In genomic region chr5:118381294-118381675, GRCm38 (mm10) we compare ENCODE assay signal across 8 mouse cellular contexts.
DNase-seq lines count a peak whose midpoint lies in the region; ATAC-seq and TF ChIP-seq lines count a peak whose summit lies in the region.

No protein-coding gene starts in this region.

- peak overlapping the region; percentile 77 for H3K4me2 ChIP-seq in intestine, postnatal 0 days (replicated peaks; ENCODE audit: low read depth)
- peak overlapping the region; percentile 92 for H3K4me2 ChIP-seq in liver, embryonic 11.5 days

- no peaks in the 10 kb centered on the region for H3K36me3 ChIP-seq in embryonic facial prominence, embryonic 10.5 days (replicated peaks)
- H3K36me3 ChIP-seq in intestine, postnatal 0 days (ENCODE audit: control insufficient read depth, insufficient read depth), result no peaks in the 10 kb centered on the region
- no peaks in the 10 kb centered on the region for H3K36me3 ChIP-seq in liver, embryonic 11.5 days (ENCODE audit: control insufficient read depth, insufficient read depth, low read length)

- 0% methylated on average over 12 of the region's 12 CpGs for WGBS in embryonic facial prominence, embryonic 10.5 days
- 0% methylated on average over 12 of the region's 12 CpGs for WGBS in intestine, postnatal 0 days
- 1% methylated on average over 12 of the region's 12 CpGs for WGBS in liver, embryonic 11.5 days

- intact Hi-C loops in left cerebral cortex, adult 2 months (cut with DNase I), result loop anchor here (2.0 kb wide), 1 partner anchor 42 kb away; no protein-coding TSS in a partner anchor

- no peaks in the 10 kb centered on the region for H3K9me3 ChIP-seq in embryonic facial prominence, embryonic 10.5 days
- H3K9me3 ChIP-seq in intestine, postnatal 0 days (ENCODE audit: control insufficient read depth), result no peaks in the 10 kb centered on the region
- no peaks in the 10 kb centered on the region for H3K9me3 ChIP-seq in liver, embryonic 11.5 days (ENCODE audit: control insufficient read depth, low read length)

- peaks cover 50% of the 10 kb centered on the region for H3K27me3 ChIP-seq in embryonic facial prominence, embryonic 10.5 days (replicated peaks; ENCODE audit: low read depth, poor library complexity, severe bottlenecking)
- H3K27me3 ChIP-seq in intestine, postnatal 0 days (replicated peaks; ENCODE audit: control insufficient read depth, insufficient read depth, low read length), result peaks cover 16% of the 10 kb centered on the region
- H3K27me3 ChIP-seq in liver, embryonic 11.5 days (replicated peaks; ENCODE audit: control insufficient read depth, insufficient read depth, low read length), result peaks cover 3% of the 10 kb centered on the region; the same call in 1 of the 2 replicates

- H3K4me1 ChIP-seq in embryonic facial prominence, embryonic 10.5 days, result peaks cover 49% of the 10 kb centered on the region
- H3K4me1 ChIP-seq in intestine, postnatal 0 days (replicated peaks; ENCODE audit: control insufficient read depth, insufficient read depth, low read length), result 0 out of 2 replicates have a peak, but pooled peaks cover 6% of the 10 kb centered on the region
- peaks cover 20% of the 10 kb centered on the region for H3K4me1 ChIP-seq in liver, embryonic 11.5 days (replicated peaks; ENCODE audit: control insufficient read depth, insufficient read depth, low read length)

- peak; percentile 45; the same call in 1 of the 2 replicates for ATAC-seq in intestine, postnatal 0 days
- peak; percentile 48 for ATAC-seq in liver, embryonic 11.5 days (replicated peaks; ENCODE audit: low FRiP score)

- peak; percentile 45 to 55 for DNase-seq in left cerebral cortex, adult 2 months (ENCODE audit: extremely low spot score in 1 of 2, low spot score in 2 of 2)
- DNase-seq in left cerebral cortex, adult 8-10 months (ENCODE audit: low spot score in 2 of 2), result no peak
- DNase-seq in embryonic facial prominence, embryonic 10.5 days (ENCODE audit: low spot score), result peak; percentile 75
- DNase-seq in heart, adult 11 months, result peak; percentile 98
- peak; percentile 76 for DNase-seq in liver, embryonic 11.5 days (ENCODE audit: low spot score)
- peak; percentile 42 to 82 for DNase-seq in monocyte, adult 2 months (ENCODE audit: low read depth in 1 of 2, low spot score in 2 of 2)
- peak; percentile 56 to 71 for DNase-seq in spleen, postnatal 36 days (ENCODE audit: low spot score in 2 of 2)

- TF ChIP-seq CTCF in left cerebral cortex, adult 2 months (IDR thresholded peaks at IDR 0.05), result no peak
- no peak for TF ChIP-seq CTCF in intestine, postnatal 0 days (IDR thresholded peaks at IDR 0.05; ENCODE audit: low read depth)

- peak overlapping the region; percentile 74; the same call in 1 of the 2 replicates for H3K27ac ChIP-seq in left cerebral cortex, adult 2 months
- peak overlapping the region; percentile 80 for H3K27ac ChIP-seq in embryonic facial prominence, embryonic 10.5 days (replicated peaks)
- peak overlapping the region; percentile 62 for H3K27ac ChIP-seq in intestine, postnatal 0 days (ENCODE audit: low read depth, low read length)
- peak overlapping the region; percentile 56; the same call in 1 of the 2 replicates for H3K27ac ChIP-seq in liver, embryonic 11.5 days (ENCODE audit: low read depth, low read length)

- peak overlapping the region; percentile 61 for H3K4me3 ChIP-seq in left cerebral cortex, adult 2 months
- H3K4me3 ChIP-seq in embryonic facial prominence, embryonic 10.5 days, result peak overlapping the region; percentile 63
- H3K4me3 ChIP-seq in intestine, postnatal 0 days (ENCODE audit: low read depth, low read length), result peak overlapping the region; percentile 45
- H3K4me3 ChIP-seq in liver, embryonic 11.5 days (ENCODE audit: low read depth, low read length), result peak overlapping the region; percentile 56

- H3K9ac ChIP-seq in intestine, postnatal 0 days (ENCODE audit: low read depth, low read length), result no peak overlapping the region; the same call in 1 of the 2 replicates
- H3K9ac ChIP-seq in liver, embryonic 11.5 days (ENCODE audit: low read depth, low read length), result peak overlapping the region; percentile 26; the same call in 1 of the 2 replicates

Comparison
In these comparisons a context has a peak if more than half of its experiments do, and no peak if none do; other contexts are left out.
1. DNase-seq: peak in left cerebral cortex, adult 2 months (2 of 2), embryonic facial prominence, embryonic 10.5 days (single experiment), heart, adult 11 months (single experiment), liver, embryonic 11.5 days (single experiment), monocyte, adult 2 months (2 of 2) and spleen, postnatal 36 days (2 of 2); none in left cerebral cortex, adult 8-10 months (0 of 2).
2. Peak in every context shown above with its lines, with median percentiles within 50 percentile points of each other: H3K27ac ChIP-seq and H3K4me3 ChIP-seq.